Mouse (Mus musculus): ENCODE results near the gene Pcnp.
"Not testable (repeated sequence)": the region's sequence is repeated elsewhere in the genome, so short reads cannot be mapped to it uniquely, and the experiment has no call there.

Gene Pcnp

DNA sequence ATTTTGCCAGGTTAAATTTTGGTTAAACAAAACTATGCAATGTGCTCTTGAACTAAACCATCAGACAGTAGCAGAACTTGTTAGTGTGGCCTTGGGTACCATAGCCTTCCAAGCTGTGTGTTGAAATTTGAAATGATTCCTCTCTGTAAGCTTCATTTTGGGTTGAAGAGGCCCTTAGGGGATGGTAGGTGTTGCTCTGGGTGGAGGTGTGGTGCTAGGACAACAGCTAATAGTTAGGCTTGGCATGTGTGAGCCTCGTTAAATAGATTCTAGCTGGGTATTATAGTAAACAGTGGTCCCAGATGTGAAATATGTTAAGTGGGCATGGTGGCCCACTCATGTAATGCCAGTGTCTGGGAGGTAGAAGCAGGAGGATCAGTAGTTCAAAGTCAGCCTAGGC lies 62.3 kb downstream of the Pcnp start:
- DNase-seq (ENCODE audit: low read depth, low spot score): no peak

DNA sequence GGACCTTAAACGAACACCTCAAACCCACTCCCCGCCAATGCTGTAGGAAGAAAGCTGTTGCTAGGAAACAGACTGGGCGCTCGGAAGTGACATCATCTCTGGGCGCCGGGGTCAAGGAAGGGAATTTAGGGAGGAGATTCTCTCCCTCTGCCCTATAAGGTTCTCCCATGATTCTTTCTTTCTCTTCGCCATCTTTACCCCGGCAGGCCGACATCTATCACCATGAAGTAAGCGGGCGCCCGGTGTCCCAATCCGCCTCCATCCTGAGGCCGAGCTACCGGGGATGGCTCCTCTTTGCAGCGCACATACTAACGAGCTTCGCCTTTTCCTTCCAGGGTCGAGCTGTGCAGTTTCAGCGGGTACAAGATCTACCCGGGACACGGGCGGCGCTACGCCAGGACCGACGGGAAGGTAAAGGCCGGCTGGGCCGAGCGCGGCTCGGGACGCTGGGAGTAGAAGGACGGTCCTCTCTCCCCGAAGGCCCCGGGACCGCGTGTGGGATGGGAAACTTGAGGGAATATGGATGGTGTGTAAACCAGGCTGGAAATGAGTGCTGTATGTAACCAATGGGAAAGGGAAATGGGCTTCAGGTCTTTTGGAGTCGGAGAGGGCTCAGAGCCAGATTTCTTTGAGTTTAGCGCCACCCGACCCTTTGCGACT lies 63.2 kb downstream of the Pcnp start, which contains the start of gene Rpl24:
Rpl24 (plus strand) TSS at position 64 of the 660 bp plus-strand sequence.
- peak; percentile 95 for DNase-seq (ENCODE audit: low read depth, low spot score)

DNA sequence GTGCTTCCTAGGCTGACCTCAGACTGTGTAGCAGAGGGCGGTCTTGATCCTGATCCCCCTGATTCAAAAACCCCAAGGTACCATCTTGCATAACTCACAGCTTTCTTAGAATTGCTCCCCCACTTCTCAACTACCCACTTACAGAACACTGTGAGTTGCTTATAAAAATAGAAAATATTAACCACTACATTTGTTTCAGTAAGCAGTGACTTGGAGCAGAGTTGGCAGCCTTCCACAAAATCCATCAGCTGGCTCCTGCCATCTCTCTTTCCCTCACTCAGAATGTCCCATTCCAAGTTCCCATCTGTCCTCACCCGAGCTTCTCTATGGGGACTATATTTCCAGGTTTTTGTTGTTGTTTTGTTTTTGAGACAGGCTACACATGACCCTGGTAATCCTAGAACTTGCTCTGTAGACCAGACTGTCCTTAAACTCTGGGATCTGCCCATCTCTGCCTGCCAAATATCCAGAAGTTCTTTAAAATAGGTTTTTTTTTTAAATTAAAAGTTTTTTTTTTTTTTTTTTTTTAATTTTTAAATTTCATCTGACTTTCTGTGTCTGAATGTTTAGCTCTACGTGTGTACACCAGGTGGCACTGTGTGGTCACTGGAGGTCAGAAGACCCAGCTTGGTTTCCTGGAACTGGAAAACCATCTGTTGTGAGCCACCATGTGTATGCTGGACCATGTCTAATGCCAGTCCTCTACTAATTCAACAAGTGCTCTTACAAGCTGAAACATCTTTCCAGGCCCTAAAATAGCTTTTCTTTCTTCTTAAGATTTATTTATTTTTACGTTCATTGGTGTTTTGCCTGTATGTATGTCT lies 65.2 kb downstream of the Pcnp start:
- DNase-seq (ENCODE audit: low read depth, low spot score): peak; percentile 69

DNA sequence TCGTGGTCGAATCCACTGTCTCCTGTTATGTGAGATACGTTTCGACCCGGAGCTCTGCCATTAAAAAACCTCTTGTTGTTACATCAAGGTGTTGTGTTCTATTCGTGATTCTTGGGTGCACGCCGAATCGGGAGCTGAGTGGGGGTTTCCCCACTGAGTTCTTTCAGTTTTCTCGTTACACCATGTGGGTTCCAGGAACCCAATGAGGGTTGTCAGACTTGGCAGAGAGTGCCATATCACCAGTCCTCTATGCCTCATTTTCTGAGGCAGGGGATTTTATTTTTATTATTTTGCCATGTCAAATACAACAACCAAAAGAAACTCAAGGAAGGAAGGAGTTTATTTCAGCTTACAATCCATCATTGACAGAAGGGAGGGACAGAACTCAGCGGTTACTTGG lies 66.5 kb downstream of the Pcnp start:
- DNase-seq (ENCODE audit: low read depth, low spot score): not testable (repeated sequence)

Data from ES-CJ7 (cell line).